Mouse (Mus musculus) liver, postnatal 0 days (tissue): ENCODE measurements around the gene Arl8a. TPM values are rescaled to one million over a fixed set of nuclear protein-coding genes. Genes with fewer than 3 reads are reported as not detected.
A peak's percentile ranks its signal among the peaks of the same experiment; 100 is the strongest.

Experiments used
- ATAC-seq: fragments of 200-750 bp; cut with Nextera tagmentation; 2 replicates; pipeline ENCODE4 v1.8.0; 2017; ENCODE audit warnings: mild to moderate bottlenecking, moderate library complexity
- DNase-seq: peaks from one replicate; pipeline ENCODE4 v3.0.0-alpha.2; 2016
- H3K27ac ChIP-seq: fragments of 300-500 bp; sonication (generic); 2 replicates; pipeline ENCODE4 v1.5.1; 2014; ENCODE audit warnings: antibody characterized with exemption, moderate library complexity, mild to moderate bottlenecking, low read depth
- H3K27me3 ChIP-seq: fragments of 300-500 bp; sonication (generic); 2 replicates; pipeline ENCODE4 v1.6.1; 2014; ENCODE audit warnings: low read length, control low read depth, mixed read lengths; ENCODE audit not compliant: insufficient read depth
- H3K36me3 ChIP-seq: fragments of 300-500 bp; sonication (generic); replicated peaks from 2 replicates; pipeline ENCODE4 v1.6.1; 2014; ENCODE audit warnings: mild to moderate bottlenecking, control low read depth, low read length, moderate library complexity, mixed read lengths; ENCODE audit not compliant: insufficient read depth
- H3K4me1 ChIP-seq: fragments of 300-500 bp; sonication (generic); 2 replicates; pipeline ENCODE4 v1.6.1; 2014; ENCODE audit warnings: antibody characterized with exemption, mild to moderate bottlenecking, control low read depth; ENCODE audit not compliant: insufficient read depth
- H3K4me2 ChIP-seq: fragments of 300-500 bp; sonication (generic); 2 replicates; pipeline ENCODE4 v1.6.1; 2014; ENCODE audit warnings: low read depth, mild to moderate bottlenecking, low read length, moderate library complexity, mixed read lengths
- H3K4me3 ChIP-seq: fragments of 300-500 bp; sonication (generic); 2 replicates; pipeline ENCODE4 v1.5.1; 2014; ENCODE audit warnings: low read depth, low read length
- H3K9ac ChIP-seq: fragments of 300-500 bp; sonication (generic); replicated peaks from 2 replicates; pipeline ENCODE4 v1.6.1; 2014; ENCODE audit warnings: mild to moderate bottlenecking, moderate library complexity
- H3K9me3 ChIP-seq: fragments of 300-500 bp; sonication (generic); 2 replicates; pipeline ENCODE4 v1.6.1; 2016; ENCODE audit warnings: mild to moderate bottlenecking, control low read depth, low read length, mixed read lengths
- CTCF ChIP-seq: sonication (generic); IDR thresholded peaks from 2 replicates; pipeline ENCODE4 v1.5.1; 2016; ENCODE audit warnings: antibody characterized with exemption, low read depth
- EP300 ChIP-seq: IDR thresholded peaks from 2 replicates; pipeline ENCODE4 v1.6.1; 2016; ENCODE audit warnings: antibody characterized with exemption, low read depth, mild to moderate bottlenecking
- WGBS: fragments of 180-500 bp; shearing (Covaris S2); extraction: QIAGEN DNeasy Blood & Tissue Kit; methylation state at CpG from one replicate; pipeline ENCODE4 v1.1.7; 2014; ENCODE audit not compliant: insufficient replicate concordance; 5-methylcytosine and 5-hydroxymethylcytosine counted together
- polyA plus RNA-seq: library from polyadenylated mRNA; unstranded; fragments of >200 nt; fragmentation: Nextera tagmentation; extraction: Ambion mirVana; gene quantifications from 2 replicates; pipeline ENCODE4 v1.2.1, GENCODE M21; 2015

Gene Arl8a
- polyA plus RNA-seq, 1 experiment from 2014 or later, result 11.3 TPM

GRCm38 (mm10) chr1:135159556-135160123 is 13.0 kb downstream of the Arl8a start:
- no peaks in the 10 kb centered on the region for H3K27me3 ChIP-seq
- no peaks in the 10 kb centered on the region for H3K9me3 ChIP-seq
- H3K36me3 ChIP-seq, result peaks cover 14% of the 10 kb centered on the region
- H3K4me1 ChIP-seq, result no peaks in the 10 kb centered on the region
- H3K4me2 ChIP-seq, result no peak overlapping the region
- no peak for DNase-seq
- no peak overlapping the region for H3K9ac ChIP-seq
- WGBS, result 71% methylated on average over 11 of the region's 11 CpGs
- TF ChIP-seq EP300, result no peak
- TF ChIP-seq CTCF, result no peak
- H3K27ac ChIP-seq, result no peak overlapping the region
- ATAC-seq, result no peak
- no peak overlapping the region for H3K4me3 ChIP-seq

GRCm38 (mm10) chr1:135160411-135161050 is 13.9 kb downstream of the Arl8a start:
- no peak overlapping the region for H3K9ac ChIP-seq
- no peak overlapping the region for H3K4me3 ChIP-seq
- H3K4me2 ChIP-seq, result no peak overlapping the region
- H3K9me3 ChIP-seq, result no peaks in the 10 kb centered on the region
- DNase-seq, result no peak
- TF ChIP-seq EP300, result no peak
- TF ChIP-seq CTCF, result no peak
- WGBS, result 75% methylated on average over 13 of the region's 13 CpGs
- peaks cover 11% of the 10 kb centered on the region for H3K36me3 ChIP-seq
- H3K27ac ChIP-seq, result no peak overlapping the region
- H3K4me1 ChIP-seq, result no peaks in the 10 kb centered on the region
- H3K27me3 ChIP-seq, result no peaks in the 10 kb centered on the region
- ATAC-seq, result no peak

GRCm38 (mm10) chr1:135162720-135163119 is 16.1 kb downstream of the Arl8a start:
- TF ChIP-seq CTCF, result no peak
- TF ChIP-seq EP300, result no peak
- no peaks in the 10 kb centered on the region for H3K27me3 ChIP-seq
- 70% methylated on average over 6 of the region's 6 CpGs for WGBS
- H3K4me2 ChIP-seq, result no peak overlapping the region
- H3K9me3 ChIP-seq, result no peaks in the 10 kb centered on the region
- H3K4me3 ChIP-seq, result no peak overlapping the region
- DNase-seq (no peak), ATAC-seq (no peak)
- no peak overlapping the region for H3K9ac ChIP-seq
- no peaks in the 10 kb centered on the region for H3K36me3 ChIP-seq
- H3K4me1 ChIP-seq, result no peaks in the 10 kb centered on the region
- no peak overlapping the region for H3K27ac ChIP-seq

GRCm38 (mm10) chr1:135167435-135167834 is 20.8 kb downstream of the Arl8a start, which contains the start of gene Gpr37l1:
Gene Gpr37l1 (minus strand): TSS chr1:135167681.
- WGBS, result 57% methylated on average over 11 of the region's 11 CpGs
- ATAC-seq, result no peak

GRCm38 (mm10) chr1:135168453-135169200 is 22.0 kb downstream of the Arl8a start:
- Histone ChIP-seq H3K4me2 (no peak overlapping the region), H3K27ac (no peak overlapping the region), H3K4me1 (no peaks in the 10 kb centered on the region; the same call in none of the 2 replicates), H3K9ac (no peak overlapping the region), H3K4me3 (no peak overlapping the region), H3K9me3 (no peaks in the 10 kb centered on the region), H3K36me3 (no peaks in the 10 kb centered on the region), H3K27me3 (no peaks in the 10 kb centered on the region)
- 78% methylated on average over 10 of the region's 10 CpGs for WGBS
- no peak for TF ChIP-seq CTCF
- no peak for TF ChIP-seq EP300
- no peak for ATAC-seq
- DNase-seq, result no peak

More at GRCm38 (mm10) chr1:135167435-135167834, 20.8 kb downstream of the Arl8a start, which contains the start of gene Gpr37l1:
- Histone ChIP-seq H3K4me1 (no peaks in the 10 kb centered on the region; the same call in none of the 2 replicates), H3K27me3 (no peaks in the 10 kb centered on the region), H3K9ac (no peak within 1 kb of the TSS), H3K27ac (no peak within 1 kb of the TSS), H3K4me3 (no peak within 1 kb of the TSS), H3K9me3 (no peaks in the 10 kb centered on the region), H3K4me2 (no peak within 1 kb of the TSS), H3K36me3 (no peaks in the 10 kb centered on the region)
- TF ChIP-seq EP300, result no peak
- TF ChIP-seq CTCF, result no peak
- DNase-seq, result no peak

GRCm38 (mm10) chr1:135169556-135170224 is 23.1 kb downstream of the Arl8a start:
- Histone ChIP-seq H3K27ac (peak overlapping the region; percentile 30; the same call in 1 of the 2 replicates), H3K4me3 (no peak overlapping the region), H3K9me3 (no peaks in the 10 kb centered on the region), H3K9ac (no peak overlapping the region), H3K4me2 (peak overlapping the region; percentile 44), H3K4me1 (no peaks in the 10 kb centered on the region; the same call in none of the 2 replicates), H3K27me3 (no peaks in the 10 kb centered on the region), H3K36me3 (no peaks in the 10 kb centered on the region)
- no peak for TF ChIP-seq EP300
- no peak for TF ChIP-seq CTCF
- peak; percentile 62 for ATAC-seq
- WGBS, result 36% methylated on average over 12 of the region's 12 CpGs
- no peak for DNase-seq
